Mouse (Mus musculus): ENCODE results near the gene Thra. TPM values are rescaled to one million over a fixed set of nuclear protein-coding genes. Genes with fewer than 3 reads are reported as not detected.

The Thra gene
- polyA plus RNA-seq, 1 experiment, result 68.9 TPM

DNA sequence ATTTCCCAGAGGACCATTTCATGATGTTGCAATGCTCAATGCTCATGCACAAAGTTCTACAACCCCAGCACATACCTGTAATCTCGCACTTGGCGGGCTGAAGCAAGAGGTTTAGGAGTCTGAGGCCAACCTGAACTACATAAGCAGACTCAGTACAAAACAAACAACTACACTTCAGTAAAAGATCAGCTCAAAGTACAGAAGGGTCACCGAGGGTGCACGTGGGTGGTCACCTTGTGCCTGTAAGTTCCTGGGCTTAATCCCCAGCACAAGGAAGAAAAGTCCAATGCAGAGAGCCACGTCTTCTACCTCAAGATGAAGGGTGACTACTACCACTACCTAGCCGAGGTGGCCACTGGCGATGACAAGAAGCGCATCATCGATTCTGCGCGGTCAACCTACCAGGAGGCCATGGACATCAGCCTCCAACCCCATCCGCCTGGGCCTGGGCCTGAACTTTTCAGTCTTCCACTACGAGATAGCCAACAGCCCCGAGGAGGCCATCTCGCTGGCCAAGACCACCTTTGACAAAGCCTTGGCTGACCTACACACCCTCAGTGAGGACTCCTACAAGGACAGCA is 14.4 kb upstream of the Thra start:
- H3K4me2 ChIP-seq (ENCODE audit: low read depth), result no peak overlapping the region
- TF ChIP-seq USF1 (IDR thresholded peaks at IDR 0.05; ENCODE audit: low read depth), result no peak
- TF ChIP-seq CEBPB (IDR thresholded peaks at IDR 0.05; ENCODE audit: insufficient read depth, poor library complexity, severe bottlenecking), result no peak
- TF ChIP-seq MAX (IDR thresholded peaks at IDR 0.05; ENCODE audit: low read depth), result no peak
- no peak for TF ChIP-seq REST (IDR thresholded peaks at IDR 0.05; ENCODE audit: insufficient read depth, insufficient read length)
- H3ac ChIP-seq (ENCODE audit: control insufficient read depth, insufficient read length), result no peak overlapping the region
- H3K79me2 ChIP-seq (ENCODE audit: control insufficient read depth, insufficient read depth), result peaks cover 7% of the 10 kb centered on the region
- peaks cover 10% of the 10 kb centered on the region for H3K36me3 ChIP-seq (ENCODE audit: control insufficient read depth, insufficient read depth)
- H3K4me3 ChIP-seq, result no peak overlapping the region
- no peaks in the 10 kb centered on the region for H3K27me3 ChIP-seq (ENCODE audit: control insufficient read depth, insufficient read depth, insufficient read length)

DNA sequence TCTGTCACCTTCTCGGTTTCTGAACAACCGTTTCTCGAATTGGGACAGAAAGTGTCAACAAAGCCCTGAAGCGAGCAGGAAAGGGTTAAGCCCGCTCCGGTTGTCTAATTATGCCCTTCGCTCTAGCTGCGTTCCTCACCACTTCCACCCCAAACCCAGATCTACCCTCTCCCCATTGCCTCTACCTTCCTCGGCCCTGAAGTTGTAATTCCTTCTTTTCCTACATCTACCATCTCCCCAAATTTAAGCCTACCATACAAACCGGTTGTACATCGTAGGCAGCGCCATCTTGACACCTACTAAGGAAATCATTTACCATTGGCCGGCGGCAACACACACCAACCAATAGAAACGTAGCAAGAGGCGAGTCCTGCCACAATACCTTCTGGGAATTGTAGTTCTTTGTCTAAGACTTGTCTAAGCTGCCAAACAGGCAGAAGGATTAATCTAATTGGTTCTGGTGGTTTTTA is 11.3 kb upstream of the Thra start, which contains the start of gene Med24:
Gene Med24 (minus strand): TSS at position 317 of the 470 bp plus-strand sequence.
- peak within 1 kb of the TSS; percentile 99 for H3K4me2 ChIP-seq (ENCODE audit: low read depth)
- no peaks in the 10 kb centered on the region for H3K27me3 ChIP-seq (ENCODE audit: control insufficient read depth, insufficient read depth, insufficient read length)
- peak within 1 kb of the TSS; percentile 55 for H3K4me3 ChIP-seq
- no peak within 1 kb of the TSS for H3ac ChIP-seq (ENCODE audit: control insufficient read depth, insufficient read length)
- TF ChIP-seq POLR2AphosphoS2 (IDR thresholded peaks at IDR 0.05; ENCODE audit: insufficient read length, low read depth), result no peak
- no peak for TF ChIP-seq SRF (IDR thresholded peaks at IDR 0.05; ENCODE audit: control insufficient read depth, insufficient read length, low read depth)
- TF ChIP-seq MYOG (IDR thresholded peaks at IDR 0.05; ENCODE audit: control insufficient read depth in 1 of 3, insufficient read depth in 1 of 3, insufficient read length in 2 of 3, low read depth in 2 of 3), result no peak
- TF ChIP-seq MYOD1 (IDR thresholded peaks at IDR 0.05; ENCODE audit: control insufficient read depth in 1 of 3, insufficient read length in 2 of 3, low read depth in 2 of 3), result no peak
- no peak for TF ChIP-seq TCF3 (IDR thresholded peaks at IDR 0.05; ENCODE audit: insufficient read length, low read depth)
- no peak for TF ChIP-seq USF1 (IDR thresholded peaks at IDR 0.05; ENCODE audit: low read depth)
- TF ChIP-seq E2F4 (IDR thresholded peaks at IDR 0.05; ENCODE audit: insufficient read depth), result no peak
- no peak for TF ChIP-seq TCF12 (IDR thresholded peaks at IDR 0.05; ENCODE audit: insufficient read depth, poor library complexity, severe bottlenecking)
- no peak for TF ChIP-seq REST (IDR thresholded peaks at IDR 0.05; ENCODE audit: insufficient read depth, insufficient read length)
- TF ChIP-seq POLR2A (IDR thresholded peaks at IDR 0.05; ENCODE audit: insufficient read length, low read depth), result no peak
- TF ChIP-seq CEBPB (IDR thresholded peaks at IDR 0.05; ENCODE audit: insufficient read depth, poor library complexity, severe bottlenecking), result no peak
- no peak for TF ChIP-seq MAX (IDR thresholded peaks at IDR 0.05; ENCODE audit: low read depth)
- peaks cover 7% of the 10 kb centered on the region for H3K79me2 ChIP-seq (ENCODE audit: control insufficient read depth, insufficient read depth)
- H3K36me3 ChIP-seq (ENCODE audit: control insufficient read depth, insufficient read depth), result peaks cover 10% of the 10 kb centered on the region

DNA sequence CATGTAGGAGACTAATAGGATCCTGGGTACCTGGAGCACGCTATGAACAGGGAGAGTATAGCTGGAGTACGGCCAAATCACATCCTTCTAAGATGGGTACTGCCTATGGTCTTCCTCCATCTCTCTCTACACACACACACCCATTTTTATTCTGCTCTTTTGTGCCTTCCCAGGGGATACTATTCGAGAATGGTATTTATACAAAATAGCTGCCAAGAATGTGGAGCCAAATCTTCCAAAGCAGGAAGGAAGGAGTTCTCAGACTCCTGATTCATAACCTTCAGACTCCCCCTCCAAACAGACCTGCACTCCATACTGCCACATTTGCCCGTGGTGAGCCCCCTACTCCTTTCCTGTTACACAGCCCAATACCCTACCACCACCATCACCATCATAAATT is 9.7 kb upstream of the Thra start:
- Histone ChIP-seq H3K27me3 (ENCODE audit: control insufficient read depth, insufficient read depth, insufficient read length) (no peaks in the 10 kb centered on the region), H3K36me3 (ENCODE audit: control insufficient read depth, insufficient read depth) (peaks cover 10% of the 10 kb centered on the region), H3K79me2 (ENCODE audit: control insufficient read depth, insufficient read depth) (peaks cover 7% of the 10 kb centered on the region), H3K4me3 (no peak overlapping the region), H3ac (ENCODE audit: control insufficient read depth, insufficient read length) (no peak overlapping the region), H3K4me2 (ENCODE audit: low read depth) (peak overlapping the region; percentile 5)
- TF ChIP-seq CEBPB (IDR thresholded peaks at IDR 0.05; ENCODE audit: insufficient read depth, poor library complexity, severe bottlenecking) (no peak), USF1 (IDR thresholded peaks at IDR 0.05; ENCODE audit: low read depth) (no peak), POLR2AphosphoS2 (IDR thresholded peaks at IDR 0.05; ENCODE audit: insufficient read length, low read depth) (no peak), MYOD1 (IDR thresholded peaks at IDR 0.05; ENCODE audit: control insufficient read depth in 1 of 3, insufficient read length in 2 of 3, low read depth in 2 of 3) (no peak), SRF (IDR thresholded peaks at IDR 0.05; ENCODE audit: control insufficient read depth, insufficient read length, low read depth) (no peak), E2F4 (IDR thresholded peaks at IDR 0.05; ENCODE audit: insufficient read depth) (no peak), MAX (IDR thresholded peaks at IDR 0.05; ENCODE audit: low read depth) (no peak), TCF3 (IDR thresholded peaks at IDR 0.05; ENCODE audit: insufficient read length, low read depth) (no peak), REST (IDR thresholded peaks at IDR 0.05; ENCODE audit: insufficient read depth, insufficient read length) (no peak), TCF12 (IDR thresholded peaks at IDR 0.05; ENCODE audit: insufficient read depth, poor library complexity, severe bottlenecking) (no peak), POLR2A (IDR thresholded peaks at IDR 0.05; ENCODE audit: insufficient read length, low read depth) (no peak), MYOG (IDR thresholded peaks at IDR 0.05; ENCODE audit: control insufficient read depth in 1 of 3, insufficient read depth in 1 of 3, insufficient read length in 2 of 3, low read depth in 2 of 3) (no peak)

DNA sequence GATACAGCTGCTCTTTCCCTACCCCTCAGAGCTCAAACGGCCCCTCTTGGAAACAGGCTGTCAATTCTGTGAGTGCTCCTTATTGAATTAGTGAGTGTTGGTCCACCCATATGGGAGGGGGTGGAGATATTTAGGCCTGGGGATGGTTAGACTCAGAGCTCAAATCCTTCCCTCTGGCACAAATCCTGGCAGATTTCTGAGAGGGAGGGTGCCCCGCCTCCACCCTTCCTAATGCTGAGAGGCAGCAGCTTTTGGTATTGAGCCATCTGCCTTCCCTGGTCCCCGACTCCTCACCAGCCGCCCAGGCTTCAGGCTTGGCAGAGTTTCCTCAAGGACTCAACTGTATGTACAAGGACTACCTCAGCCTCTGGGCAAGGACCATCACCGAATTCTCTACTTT is 9.3 kb upstream of the Thra start:
- H3K4me2 ChIP-seq (ENCODE audit: low read depth), result peak overlapping the region; percentile 5
- peaks cover 7% of the 10 kb centered on the region for H3K79me2 ChIP-seq (ENCODE audit: control insufficient read depth, insufficient read depth)

More for the DNA sequence above, 9.3 kb upstream of the Thra start:
- TF ChIP-seq TCF12 (IDR thresholded peaks at IDR 0.05; ENCODE audit: insufficient read depth, poor library complexity, severe bottlenecking) (no peak), USF1 (IDR thresholded peaks at IDR 0.05; ENCODE audit: low read depth) (no peak), MYOD1 (IDR thresholded peaks at IDR 0.05; ENCODE audit: control insufficient read depth in 1 of 3, insufficient read length in 2 of 3, low read depth in 2 of 3) (no peak), MAX (IDR thresholded peaks at IDR 0.05; ENCODE audit: low read depth) (no peak), POLR2AphosphoS2 (IDR thresholded peaks at IDR 0.05; ENCODE audit: insufficient read length, low read depth) (no peak), E2F4 (IDR thresholded peaks at IDR 0.05; ENCODE audit: insufficient read depth) (no peak), MYOG (IDR thresholded peaks at IDR 0.05; ENCODE audit: control insufficient read depth in 1 of 3, insufficient read depth in 1 of 3, insufficient read length in 2 of 3, low read depth in 2 of 3) (no peak), TCF3 (IDR thresholded peaks at IDR 0.05; ENCODE audit: insufficient read length, low read depth) (no peak), SRF (IDR thresholded peaks at IDR 0.05; ENCODE audit: control insufficient read depth, insufficient read length, low read depth) (no peak), CEBPB (IDR thresholded peaks at IDR 0.05; ENCODE audit: insufficient read depth, poor library complexity, severe bottlenecking) (no peak), REST (IDR thresholded peaks at IDR 0.05; ENCODE audit: insufficient read depth, insufficient read length) (no peak), POLR2A (IDR thresholded peaks at IDR 0.05; ENCODE audit: insufficient read length, low read depth) (no peak)
- Histone ChIP-seq H3ac (ENCODE audit: control insufficient read depth, insufficient read length) (no peak overlapping the region), H3K4me3 (no peak overlapping the region), H3K36me3 (ENCODE audit: control insufficient read depth, insufficient read depth) (peaks cover 10% of the 10 kb centered on the region), H3K27me3 (ENCODE audit: control insufficient read depth, insufficient read depth, insufficient read length) (no peaks in the 10 kb centered on the region)
